Mouse (Mus musculus) forebrain, embryonic 16.5 days (tissue): Measurements from ENCODE around the gene ccdc198. TPM values are rescaled to one million over a fixed set of nuclear protein-coding genes. Genes with fewer than 3 reads are reported as not detected.
"Not testable (repeated sequence)": the region's sequence is repeated elsewhere in the genome, so short reads cannot be mapped to it uniquely, and the experiment has no call there.

Source experiments
- ATAC-seq: fragments of 200-750 bp; cut with Nextera tagmentation; 2 replicates; pipeline ENCODE4 v1.8.0; 2017; ENCODE audit warnings: mild to moderate bottlenecking, moderate library complexity
- H3K27ac ChIP-seq: fragments of 300-500 bp; sonication (generic); 2 replicates; pipeline ENCODE4 v1.5.1; 2014; ENCODE audit warnings: low read length, control low read depth
- H3K27me3 ChIP-seq: fragments of 300-500 bp; sonication (generic); replicated peaks from 2 replicates; pipeline ENCODE4 v1.6.1; 2014; ENCODE audit warnings: low read length; ENCODE audit not compliant: control insufficient read depth, insufficient read depth
- H3K36me3 ChIP-seq: fragments of 300-500 bp; sonication (generic); 2 replicates; pipeline ENCODE4 v1.6.1; 2014; ENCODE audit not compliant: control insufficient read depth, insufficient read depth
- H3K4me1 ChIP-seq: fragments of 300-500 bp; sonication (generic); replicated peaks from 2 replicates; pipeline ENCODE4 v1.6.1; 2014; ENCODE audit warnings: low read length; ENCODE audit not compliant: control insufficient read depth, insufficient read depth
- H3K4me2 ChIP-seq: fragments of 300-500 bp; sonication (generic); 2 replicates; pipeline ENCODE4 v1.6.1; 2014; ENCODE audit warnings: mild to moderate bottlenecking, low read length, control low read depth
- H3K4me3 ChIP-seq: fragments of 300-500 bp; sonication (generic); replicated peaks from 2 replicates; pipeline ENCODE4 v1.5.1; 2014; ENCODE audit warnings: mild to moderate bottlenecking, low read length, control low read depth
- H3K9ac ChIP-seq: fragments of 300-500 bp; sonication (generic); replicated peaks from 2 replicates; pipeline ENCODE4 v1.6.1; 2014; ENCODE audit warnings: low read depth, low read length, control low read depth
- H3K9me3 ChIP-seq: fragments of 300-500 bp; sonication (generic); 2 replicates; pipeline ENCODE4 v1.6.1; 2016; ENCODE audit warnings: low read length; ENCODE audit not compliant: control insufficient read depth
- WGBS: fragments of 180-500 bp; shearing (Covaris S2); extraction: QIAGEN DNeasy Blood & Tissue Kit; methylation state at CpG from one replicate; pipeline ENCODE4 v1.1.7; 2014; 5-methylcytosine and 5-hydroxymethylcytosine counted together
- polyA plus RNA-seq: library from polyadenylated mRNA; unstranded; fragments of >200 nt; fragmentation: Nextera tagmentation; extraction: Ambion mirVana; gene quantifications from 2 replicates; pipeline ENCODE4 v1.2.1, GENCODE M21; 2015

ccdc198 gene
- polyA plus RNA-seq, 1 experiment from 2014 or later: 0.24 TPM

GRCm38 (mm10) chr14:49218677-49219076 lies 26.6 kb downstream of the ccdc198 start:
- Histone ChIP-seq H3K4me2 (no peak overlapping the region), H3K9ac (no peak overlapping the region), H3K9me3 (no peaks in the 10 kb centered on the region), H3K36me3 (no peaks in the 10 kb centered on the region), H3K4me1 (no peaks in the 10 kb centered on the region), H3K4me3 (no peak overlapping the region), H3K27ac (no peak overlapping the region), H3K27me3 (no peaks in the 10 kb centered on the region)
- ATAC-seq: no peak
- 67% methylated on average over 7 of the region's 7 CpGs for WGBS

DNA sequence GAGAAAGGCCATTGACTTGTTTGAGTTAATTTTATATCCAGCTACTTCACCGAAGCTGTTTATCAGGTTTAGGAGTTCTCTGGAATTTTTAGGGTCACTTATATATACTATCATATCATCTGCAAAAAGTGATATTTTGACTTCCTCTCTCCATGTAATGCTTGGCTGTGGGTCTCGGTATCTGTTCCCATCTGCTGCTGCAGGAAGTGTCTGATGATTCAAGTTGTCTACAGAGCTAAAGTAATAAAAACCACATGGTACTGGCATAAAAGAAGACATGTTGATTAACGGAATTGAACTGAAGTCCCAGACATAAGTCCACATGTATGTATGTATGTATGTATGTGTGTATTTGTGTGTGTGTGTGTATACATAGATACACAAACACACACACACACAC lies 35.1 kb downstream of the ccdc198 start:
- H3K4me2 ChIP-seq, H3K4me1 ChIP-seq, H3K36me3 ChIP-seq, H3K27ac ChIP-seq, H3K9me3 ChIP-seq, H3K9ac ChIP-seq, ATAC-seq, H3K27me3 ChIP-seq, H3K4me3 ChIP-seq: not testable (repeated sequence)
- WGBS: 92% methylated on average over 3 of the region's 3 CpGs

DNA sequence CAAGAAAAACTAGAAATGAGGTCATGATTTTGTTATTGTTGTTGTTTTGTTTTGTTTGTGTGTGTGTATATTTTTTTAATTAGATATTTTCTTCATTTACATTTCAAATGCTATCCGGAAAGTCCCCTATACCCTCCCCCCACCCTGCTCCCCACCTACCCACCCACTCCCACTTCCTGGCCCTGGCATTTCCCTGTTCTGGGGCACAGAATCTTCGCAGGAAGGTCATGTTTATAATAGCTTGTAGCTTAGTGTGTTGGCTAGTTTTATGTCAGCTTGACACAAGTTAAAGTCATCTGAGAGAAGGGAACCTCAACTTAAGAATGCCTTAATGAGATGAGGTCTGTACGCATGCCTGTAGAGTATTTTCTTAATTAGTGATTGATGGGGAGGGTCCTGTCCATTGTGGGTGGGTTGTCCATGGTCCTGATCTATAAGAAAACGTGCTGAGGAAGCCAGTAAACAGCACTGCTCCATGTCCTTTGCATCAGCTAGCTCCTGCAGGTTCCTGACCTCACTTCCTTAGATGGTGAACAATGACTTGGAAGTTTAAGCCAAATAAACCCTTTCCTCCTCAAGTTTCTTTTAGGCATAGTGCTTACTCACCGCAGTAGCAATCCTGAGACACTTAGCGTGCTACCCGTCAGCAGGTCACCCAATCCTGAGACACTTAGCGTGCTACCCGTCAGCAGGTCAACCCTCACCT lies 44.0 kb downstream of the ccdc198 start:
- ATAC-seq: no peak
- Histone ChIP-seq H3K36me3 (no peaks in the 10 kb centered on the region), H3K4me3 (no peak overlapping the region), H3K4me1 (no peaks in the 10 kb centered on the region), H3K4me2 (no peak overlapping the region), H3K27ac (no peak overlapping the region), H3K9me3 (no peaks in the 10 kb centered on the region), H3K9ac (no peak overlapping the region), H3K27me3 (no peaks in the 10 kb centered on the region)
- WGBS: 70% methylated on average over 9 of the region's 9 CpGs

GRCm38 (mm10) chr14:49197031-49197527 lies 48.2 kb downstream of the ccdc198 start:
- Histone ChIP-seq H3K27me3 (no peaks in the 10 kb centered on the region), H3K4me2 (no peak overlapping the region), H3K4me3 (no peak overlapping the region), H3K9me3 (no peaks in the 10 kb centered on the region), H3K4me1 (no peaks in the 10 kb centered on the region), H3K36me3 (peaks cover 1% of the 10 kb centered on the region; the same call in 1 of the 2 replicates), H3K9ac (no peak overlapping the region), H3K27ac (no peak overlapping the region)
- no peak for ATAC-seq
- 94% methylated on average over 2 of the region's 2 CpGs for WGBS

- no peak overlapping the region for H3K4me2 ChIP-seq
- no peak overlapping the region for H3K9ac ChIP-seq
- no peaks in the 10 kb centered on the region for H3K27me3 ChIP-seq
- H3K36me3 ChIP-seq: peaks cover 12% of the 10 kb centered on the region
- 100% methylated on average over 2 of the region's 2 CpGs for WGBS
- ATAC-seq: no peak
- H3K9me3 ChIP-seq: no peaks in the 10 kb centered on the region
- no peak overlapping the region for H3K4me3 ChIP-seq
- no peaks in the 10 kb centered on the region for H3K4me1 ChIP-seq
- H3K27ac ChIP-seq: no peak overlapping the region
These were observed 59.0 kb downstream of the ccdc198 start for GRCm38 (mm10) chr14:49186270-49186669.

DNA sequence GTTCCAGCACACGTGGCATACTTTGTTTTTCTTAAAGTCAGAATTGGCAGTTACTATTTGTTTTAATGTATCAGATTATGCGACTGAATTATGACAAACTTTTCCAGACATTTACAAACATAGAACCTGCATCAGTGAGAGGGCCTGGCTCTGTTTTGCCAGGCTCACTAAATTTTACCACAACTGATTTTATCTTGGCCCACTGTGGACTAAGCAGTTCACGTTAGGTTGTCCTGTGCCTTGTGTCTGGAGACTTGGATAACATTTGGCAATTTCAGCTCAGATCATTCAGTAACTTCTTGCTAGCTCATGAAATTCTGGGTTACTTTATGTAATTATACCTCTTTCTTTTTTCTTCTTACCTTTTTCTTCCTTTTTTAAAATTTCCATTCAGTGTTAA lies 65.5 kb downstream of the ccdc198 start:
- WGBS: 89% methylated on average over 3 of the region's 3 CpGs
- no peak overlapping the region for H3K4me2 ChIP-seq
- H3K4me3 ChIP-seq: no peak overlapping the region
- H3K36me3 ChIP-seq: 0 out of 2 replicates have a peak, but pooled peaks cover 5% of the 10 kb centered on the region
- no peaks in the 10 kb centered on the region for H3K9me3 ChIP-seq
- peaks cover 6% of the 10 kb centered on the region for H3K4me1 ChIP-seq
- H3K27ac ChIP-seq: no peak overlapping the region
- no peak overlapping the region for H3K9ac ChIP-seq
- no peaks in the 10 kb centered on the region for H3K27me3 ChIP-seq
- no peak for ATAC-seq

DNA sequence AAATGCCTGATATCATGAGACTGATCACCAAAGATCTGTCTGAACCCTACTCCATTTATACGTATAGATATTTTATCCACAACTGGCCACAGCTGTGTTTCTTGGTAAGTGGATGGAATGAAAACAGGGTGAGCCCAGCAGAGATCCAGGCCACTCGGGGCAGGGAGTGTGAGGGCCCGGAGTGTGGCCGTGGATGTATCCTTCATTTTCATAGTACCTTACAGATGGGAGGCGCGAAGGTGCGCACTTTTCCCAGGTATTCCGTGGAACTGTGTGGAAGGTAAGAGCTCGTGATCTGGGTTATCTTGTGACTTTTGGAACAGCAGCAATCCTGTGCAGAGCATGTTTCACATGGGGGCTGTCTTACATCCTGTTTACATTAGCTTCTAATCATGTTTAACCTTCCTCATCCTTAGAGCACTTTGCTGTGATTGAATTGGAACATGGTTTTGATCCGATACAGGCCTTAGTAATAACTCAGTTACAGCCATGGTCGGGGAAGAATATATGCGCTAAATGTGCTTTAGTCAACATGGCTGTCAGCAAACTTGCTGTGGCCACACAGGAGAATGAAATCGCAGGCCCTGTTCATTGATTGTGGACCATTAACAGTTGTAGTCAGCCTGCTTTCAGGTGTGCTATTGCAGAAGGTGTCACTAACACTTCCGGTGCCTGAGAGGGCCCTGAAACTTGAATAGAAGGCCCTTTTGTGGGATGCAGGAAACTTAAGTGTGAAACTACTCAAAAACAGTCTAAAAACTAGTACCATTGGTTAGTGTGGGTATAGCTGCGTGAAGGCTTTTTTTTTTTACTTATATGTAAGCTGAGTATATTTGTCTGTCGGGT lies 71.8 kb downstream of the ccdc198 start:
- peak overlapping the region; percentile 94 for H3K4me2 ChIP-seq
- no peak overlapping the region; the same call in 1 of the 2 replicates for H3K27ac ChIP-seq
- H3K9ac ChIP-seq: peak overlapping the region; percentile 76
- H3K4me1 ChIP-seq: peaks cover 28% of the 10 kb centered on the region
- H3K9me3 ChIP-seq: no peaks in the 10 kb centered on the region
- ATAC-seq: no peak
- peak overlapping the region; percentile 98 for H3K4me3 ChIP-seq
- WGBS: 58% methylated on average over 16 of the region's 16 CpGs
- H3K36me3 ChIP-seq: no peaks in the 10 kb centered on the region
- no peaks in the 10 kb centered on the region for H3K27me3 ChIP-seq

- no peaks in the 10 kb centered on the region for H3K36me3 ChIP-seq
- H3K27ac ChIP-seq: peak overlapping the region; percentile 81
- peak; percentile 86 for ATAC-seq
- peak overlapping the region; percentile 94 for H3K4me2 ChIP-seq
- peaks cover 28% of the 10 kb centered on the region for H3K4me1 ChIP-seq
- H3K4me3 ChIP-seq: peak overlapping the region; percentile 98
- H3K9ac ChIP-seq: peak overlapping the region; percentile 76
- H3K27me3 ChIP-seq: no peaks in the 10 kb centered on the region
- no peaks in the 10 kb centered on the region for H3K9me3 ChIP-seq
- 0% methylated on average over 39 of the region's 46 CpGs for WGBS
These were observed 72.7 kb downstream of the ccdc198 start for GRCm38 (mm10) chr14:49172582-49172988.

DNA sequence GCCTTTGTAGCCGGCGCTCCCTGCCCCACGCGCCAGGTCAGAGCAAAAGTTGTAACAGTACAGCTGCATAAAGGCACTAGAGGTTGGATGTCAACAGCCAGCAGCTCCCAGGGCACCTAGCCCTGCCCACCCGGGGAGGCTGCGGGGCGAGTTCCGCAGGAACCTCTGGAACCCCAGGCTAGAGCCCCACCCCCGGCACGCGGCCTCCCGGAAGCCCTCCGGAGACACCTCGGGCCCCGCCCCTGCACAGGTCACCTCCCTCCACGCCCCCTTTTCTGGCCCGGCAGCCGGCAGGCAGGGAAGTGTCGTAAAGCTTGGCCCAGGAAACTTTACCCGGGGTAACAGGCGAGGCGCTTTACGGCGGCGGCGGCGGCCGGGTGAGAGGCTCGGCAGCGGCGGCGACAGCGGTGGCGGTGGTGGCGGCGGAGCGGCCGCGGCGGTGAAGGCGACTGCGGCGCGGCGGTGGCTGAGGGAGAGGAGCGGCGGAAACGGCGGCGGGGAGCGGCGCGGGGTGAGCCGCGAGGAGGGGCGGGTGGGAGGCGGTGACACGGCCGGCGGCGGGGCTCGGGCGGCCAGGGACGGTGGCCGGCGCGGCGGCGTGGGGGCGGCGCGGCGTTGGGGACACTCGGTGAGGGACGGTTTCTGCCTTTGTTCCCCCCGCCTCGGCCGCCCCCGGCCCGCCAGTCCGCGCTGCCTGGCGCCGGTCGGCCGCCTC lies 73.2 kb downstream of the ccdc198 start, which contains the start of gene Naa30:
Gene Naa30, plus strand, starts transcription at position 360 of the 715 bp plus-strand sequence.
- Histone ChIP-seq H3K4me1 (peaks cover 26% of the 10 kb centered on the region), H3K9me3 (no peaks in the 10 kb centered on the region), H3K4me3 (peak within 1 kb of the TSS; percentile 98), H3K36me3 (no peaks in the 10 kb centered on the region), H3K27me3 (no peaks in the 10 kb centered on the region), H3K9ac (peak within 1 kb of the TSS; percentile 76), H3K27ac (peak within 1 kb of the TSS; percentile 81), H3K4me2 (peak within 1 kb of the TSS; percentile 94)
- peak; percentile 91 for ATAC-seq
- under 1% methylated on average over 63 of the region's 86 CpGs for WGBS
